Mouse (Mus musculus) lung, adult 2 months (tissue): ENCODE data around the gene Hist1h2bp.
"Not testable (repeated sequence)": the region's sequence is repeated elsewhere in the genome, so short reads cannot be mapped to it uniquely, and the experiment has no call there.

Source experiments
- CTCF ChIP-seq: fragments of 200-500 bp; IDR thresholded peaks from 2 replicates; pipeline ENCODE4 v1.5.1; 2011; ENCODE audit warnings: mild to moderate bottlenecking, low read length, control low read depth; ENCODE audit not compliant: insufficient read depth
- POLR2A ChIP-seq: fragments of 200-500 bp; IDR thresholded peaks from 2 replicates; pipeline ENCODE4 v1.6.1; 2011; ENCODE audit warnings: low read depth, mild to moderate bottlenecking, control low read depth, low read length, borderline replicate concordance; ENCODE audit errors: extremely low read depth

DNA sequence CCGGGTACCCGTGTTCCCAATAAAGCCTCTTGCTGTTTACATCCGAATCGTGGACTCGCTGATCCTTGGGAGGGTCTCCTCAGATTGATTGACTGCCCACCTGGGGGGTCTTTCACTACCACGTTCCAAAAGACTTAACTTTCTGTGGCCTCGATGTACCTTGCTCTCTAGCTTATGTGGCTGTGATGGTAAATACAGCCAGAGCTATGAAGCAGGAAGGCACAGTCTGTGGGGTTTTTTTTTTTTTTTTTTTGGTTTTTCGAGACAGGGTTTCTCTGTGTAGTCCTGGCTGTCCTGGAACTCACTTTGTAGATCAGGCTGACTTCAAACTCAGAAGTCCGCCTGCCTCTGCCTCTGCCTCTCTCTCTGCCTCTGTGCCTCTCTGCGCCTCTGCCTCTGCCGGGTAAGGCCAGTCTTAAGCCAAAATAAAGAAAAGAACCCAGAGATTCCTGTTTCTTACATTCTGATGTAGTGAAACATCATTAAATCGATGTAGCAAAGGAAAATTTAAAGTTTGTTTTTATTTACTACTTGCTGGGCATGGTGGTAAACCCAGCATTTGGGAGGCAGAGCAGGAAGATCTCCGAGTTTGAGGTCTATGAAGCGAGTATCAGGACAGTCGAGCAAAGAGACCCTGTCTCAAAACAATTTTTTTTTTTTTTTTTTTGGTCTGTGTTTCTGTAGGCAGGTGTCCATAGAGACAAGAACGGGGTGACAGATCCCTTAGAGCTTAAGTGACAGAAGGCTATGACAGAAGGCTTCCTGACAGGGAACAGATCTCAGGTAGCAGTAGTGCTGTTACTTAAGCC lies 33.0 kb downstream of the Hist1h2bp start:
- not testable (repeated sequence) for TF ChIP-seq CTCF, POLR2A
